Mouse (Mus musculus): Measurements from ENCODE around the gene Bst1.
A peak's percentile ranks its signal among the peaks of the same experiment; 100 is the strongest.

Gene Bst1

DNA sequence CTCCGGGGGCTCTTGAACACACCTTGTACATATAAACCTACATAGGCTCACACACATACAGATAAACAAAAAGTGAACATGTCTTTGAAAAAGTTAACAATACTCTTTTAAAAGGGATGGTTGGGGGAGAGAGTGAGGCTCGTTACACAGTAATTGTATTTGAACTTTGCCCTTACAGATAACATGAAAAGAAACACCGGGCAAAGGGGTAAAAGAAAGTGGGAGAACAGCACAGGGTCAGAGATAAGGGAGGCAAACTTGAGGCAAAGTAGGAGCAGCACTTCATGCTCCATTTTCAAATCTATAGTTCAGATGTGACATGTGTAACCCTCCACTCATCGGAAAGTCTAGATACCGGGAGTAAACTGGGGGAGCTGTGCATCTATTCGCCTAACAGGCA is 45.0 kb downstream of the Bst1 start:
- no peak for TF ChIP-seq GATA4 (IDR thresholded peaks at IDR 0.05; ENCODE audit: insufficient replicate concordance, low read length)

DNA sequence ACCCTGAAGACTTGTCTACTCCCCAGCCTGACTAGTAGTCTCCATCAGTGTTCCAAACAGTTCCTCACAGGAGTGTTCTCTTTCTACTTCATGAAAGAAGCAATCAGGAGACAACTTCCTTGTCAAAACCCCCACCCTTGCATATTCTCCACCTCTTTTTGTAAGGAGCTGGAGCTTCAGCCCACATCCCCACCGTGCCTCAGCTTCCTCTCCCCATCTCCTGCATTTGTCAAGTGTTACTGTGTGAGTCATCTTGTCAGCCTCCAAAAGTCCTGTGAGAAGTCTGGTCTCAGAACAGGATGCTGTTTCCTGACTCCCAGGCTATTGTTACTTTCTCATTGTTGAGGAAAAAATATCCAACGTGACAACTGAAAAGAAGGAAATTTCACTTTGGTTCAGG is 46.6 kb downstream of the Bst1 start:
- 0 out of 2 replicates have a peak, but pooled peaks have one; percentile 18 for TF ChIP-seq GATA4 (IDR thresholded peaks at IDR 0.05; ENCODE audit: insufficient replicate concordance, low read length)

DNA sequence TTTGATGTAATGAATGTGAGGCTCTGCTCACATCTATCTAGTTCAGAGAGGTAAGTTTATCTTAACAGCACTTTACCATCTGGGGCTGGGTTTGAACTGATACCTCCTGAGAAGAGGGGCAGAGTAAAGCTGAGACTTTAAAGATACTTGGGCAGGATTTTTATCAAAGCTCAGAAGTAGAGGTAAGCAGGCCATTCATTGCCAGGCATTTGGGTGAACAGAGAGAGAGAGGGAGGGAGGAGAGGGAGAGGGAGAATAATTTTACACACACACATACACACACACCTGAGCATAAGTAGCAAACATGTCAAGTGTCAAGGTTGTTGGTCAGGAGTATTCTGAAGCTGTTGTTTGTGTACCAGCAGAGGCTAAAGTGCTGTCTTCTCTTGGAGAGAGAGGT is 49.6 kb downstream of the Bst1 start, which contains the start of gene Cd38:
TSS of gene Cd38 (plus strand) at position 301 of the 400 bp plus-strand sequence.
- TF ChIP-seq GATA4 (IDR thresholded peaks at IDR 0.05; ENCODE audit: insufficient replicate concordance, low read length), result no peak

DNA sequence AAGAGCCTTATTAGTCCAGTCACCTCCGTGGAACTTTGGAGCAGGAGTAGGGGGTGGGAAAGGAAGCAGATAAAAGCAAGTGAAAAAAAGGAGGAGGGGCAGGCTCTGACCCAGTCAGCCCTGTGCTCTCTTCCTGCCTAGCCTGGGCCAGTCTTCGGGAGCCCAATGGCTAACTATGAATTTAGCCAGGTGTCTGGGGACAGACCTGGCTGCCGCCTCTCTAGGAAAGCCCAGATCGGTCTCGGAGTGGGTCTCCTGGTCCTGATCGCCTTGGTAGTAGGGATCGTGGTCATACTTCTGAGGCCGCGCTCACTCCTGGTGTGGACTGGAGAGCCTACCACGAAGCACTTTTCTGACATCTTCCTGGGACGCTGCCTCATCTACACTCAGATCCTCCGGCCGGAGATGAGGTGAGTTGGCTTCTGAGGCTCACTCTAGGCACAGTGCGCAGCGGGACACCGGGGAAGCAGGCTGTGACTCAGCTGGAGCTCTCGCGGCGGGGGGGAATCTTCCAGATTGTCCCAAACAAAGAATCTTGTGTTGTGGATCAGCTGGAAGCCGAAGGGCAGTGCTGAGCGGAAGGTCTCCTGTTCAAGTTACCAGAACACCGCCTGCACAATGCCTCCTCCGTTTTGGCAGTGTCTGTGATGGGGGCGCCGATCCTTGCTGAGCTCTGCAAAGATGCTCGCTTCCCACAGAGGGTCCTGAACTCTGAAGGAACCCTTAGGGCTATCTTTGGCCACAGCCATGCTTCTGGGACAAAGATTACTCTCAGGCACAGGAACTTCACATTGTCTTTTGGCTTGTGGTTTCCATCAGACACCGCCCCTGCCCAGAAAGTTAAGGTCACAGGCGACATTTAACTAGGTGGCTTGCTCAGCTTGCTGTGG is 50.3 kb downstream of the Bst1 start:
- peak; percentile 95 for TF ChIP-seq GATA4 (IDR thresholded peaks at IDR 0.05; ENCODE audit: insufficient replicate concordance, low read length)

DNA sequence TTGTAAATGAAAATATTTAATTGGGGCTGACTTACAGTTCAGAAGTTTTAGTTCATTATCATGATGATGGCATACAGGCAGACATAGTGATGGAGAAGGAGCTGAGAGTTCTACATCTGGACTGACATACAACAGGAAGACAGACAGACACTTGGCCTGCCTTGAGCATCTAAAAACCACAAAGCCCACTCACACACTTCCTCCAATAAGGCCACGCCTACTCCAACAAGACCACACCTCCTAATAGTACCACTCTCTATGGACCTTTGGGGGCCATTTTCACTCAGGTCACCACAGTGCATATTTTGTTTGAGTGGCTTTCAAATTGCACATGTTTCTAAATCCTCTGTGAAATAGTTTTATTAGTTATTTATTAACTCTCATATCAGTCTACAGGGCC is 53.2 kb downstream of the Bst1 start:
- TF ChIP-seq GATA4 (IDR thresholded peaks at IDR 0.05; ENCODE audit: insufficient replicate concordance, low read length), result no peak

DNA sequence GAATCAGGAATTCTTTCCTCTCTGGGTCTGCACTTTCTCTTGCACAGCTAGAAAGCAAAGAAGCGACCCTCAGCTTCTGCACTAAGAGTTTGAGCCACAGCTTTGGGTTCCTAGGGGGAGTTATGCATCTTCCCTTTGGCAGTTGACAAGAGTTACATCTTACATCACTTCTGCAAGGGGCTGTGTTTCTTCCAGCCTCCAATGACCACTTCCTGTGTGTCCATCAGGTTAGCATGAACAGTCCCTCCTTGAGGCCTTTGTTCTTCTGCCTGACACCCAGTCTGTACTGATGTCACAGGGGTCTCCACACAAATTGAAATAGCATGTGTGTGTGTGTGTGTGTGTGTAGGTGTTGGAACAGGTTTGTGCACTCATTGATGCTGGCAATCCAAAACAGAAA is 54.0 kb downstream of the Bst1 start:
- no peak for TF ChIP-seq GATA4 (IDR thresholded peaks at IDR 0.05; ENCODE audit: insufficient replicate concordance, low read length)

DNA sequence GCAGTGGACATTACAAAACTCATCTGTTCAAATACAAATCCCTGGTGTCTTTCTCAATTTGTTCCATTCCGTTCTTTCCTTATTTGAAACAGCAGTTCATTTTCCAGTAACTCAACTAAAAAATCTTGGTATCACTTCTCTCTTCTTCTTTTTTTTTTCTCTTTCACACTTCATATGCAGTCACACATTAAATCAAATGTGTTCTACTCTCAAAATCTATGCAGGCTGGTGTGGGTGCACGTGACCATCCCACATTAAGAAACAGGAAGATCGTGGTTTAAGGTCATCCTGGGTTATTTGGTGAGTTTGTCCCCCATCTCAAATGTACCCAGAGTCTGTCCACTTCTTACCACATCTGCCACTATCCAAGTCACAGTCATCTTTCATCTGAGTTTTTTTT is 63.3 kb downstream of the Bst1 start:
- no peak for TF ChIP-seq GATA4 (IDR thresholded peaks at IDR 0.05; ENCODE audit: insufficient replicate concordance, low read length)

DNA sequence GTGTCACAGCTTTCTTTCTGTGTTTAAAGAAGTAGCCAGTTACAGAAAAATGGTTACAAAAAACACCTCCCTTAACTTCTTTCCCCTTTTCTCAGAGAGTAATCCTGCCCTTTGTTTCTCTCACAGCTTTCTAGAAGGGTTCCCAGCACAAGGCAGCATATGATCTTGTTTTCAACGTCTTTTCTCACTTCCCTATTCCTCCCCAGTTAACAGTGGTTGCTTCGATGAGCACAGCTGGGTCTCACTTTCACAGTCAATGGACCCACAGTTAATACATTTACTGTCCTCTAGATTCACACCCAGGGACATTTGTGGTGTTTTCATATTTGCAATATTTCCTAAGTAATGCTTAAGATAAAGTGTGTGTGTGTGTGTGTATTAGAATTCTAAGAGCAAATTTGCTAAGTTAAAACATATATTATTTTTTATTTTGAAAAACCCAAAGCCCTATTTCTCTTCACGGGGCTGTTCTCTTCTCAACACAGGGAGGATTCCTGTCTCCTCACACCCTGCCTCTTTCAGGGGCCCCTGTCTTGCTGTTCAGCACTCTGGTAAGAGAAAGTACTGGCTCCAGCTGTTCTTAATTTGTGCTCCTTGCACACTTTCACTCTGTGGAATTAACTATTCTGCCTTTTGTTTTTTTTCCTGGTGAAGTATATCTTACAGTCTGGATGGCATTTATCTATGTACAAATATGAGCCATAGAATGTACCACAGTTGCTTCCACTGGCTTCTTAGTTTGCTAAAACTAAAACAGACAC is 66.6 kb downstream of the Bst1 start:
- TF ChIP-seq GATA4 (IDR thresholded peaks at IDR 0.05; ENCODE audit: insufficient replicate concordance, low read length), result no peak

DNA sequence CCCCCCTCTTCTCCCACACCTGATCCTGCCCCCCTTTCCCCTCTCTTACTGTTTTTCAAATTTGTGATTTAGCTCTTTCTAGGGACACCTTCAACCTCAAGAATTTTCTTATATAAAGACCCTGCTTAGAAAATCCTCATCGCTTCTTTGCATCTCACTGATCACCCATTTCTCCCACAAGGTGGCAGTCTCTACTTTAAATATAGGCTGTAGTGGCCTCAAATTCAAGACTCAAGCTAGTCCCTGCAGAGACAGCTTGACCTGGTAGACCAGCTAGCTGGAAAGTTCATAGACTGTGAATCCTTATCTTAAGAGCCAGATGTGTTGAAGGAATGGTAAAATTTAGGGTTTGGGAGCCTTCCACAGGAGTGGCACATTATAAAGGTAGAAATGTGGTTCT is 73.7 kb downstream of the Bst1 start:
- TF ChIP-seq GATA4 (IDR thresholded peaks at IDR 0.05; ENCODE audit: insufficient replicate concordance, low read length), result no peak

Measured in liver, adult (tissue).